Mouse (Mus musculus) lung, postnatal 0 days (tissue): ENCODE results near the gene Tnr. TPM values are rescaled to one million over a fixed set of nuclear protein-coding genes. Genes with fewer than 3 reads are reported as not detected.
"Not testable (repeated sequence)": the region's sequence is repeated elsewhere in the genome, so short reads cannot be mapped to it uniquely, and the experiment has no call there.

Experiments used
- ATAC-seq: fragments of 200-750 bp; cut with Nextera tagmentation; 2 replicates; pipeline ENCODE4 v1.8.0; 2017; ENCODE audit warnings: moderate library complexity
- DNase-seq: peaks from one replicate; pipeline ENCODE4 v3.0.0-alpha.2; 2016; ENCODE audit warnings: low spot score
- H3K27ac ChIP-seq: fragments of 300-500 bp; sonication (generic); 2 replicates; pipeline ENCODE4 v1.5.1; 2014; ENCODE audit warnings: antibody characterized with exemption, mild to moderate bottlenecking, low read length, mixed read lengths
- H3K27me3 ChIP-seq: fragments of 300-500 bp; sonication (generic); replicated peaks from 2 replicates; pipeline ENCODE4 v1.6.1; 2014; ENCODE audit warnings: low read length, mixed read lengths; ENCODE audit not compliant: insufficient read depth
- H3K36me3 ChIP-seq: fragments of 300-500 bp; sonication (generic); 2 replicates; pipeline ENCODE4 v1.6.1; 2014; ENCODE audit warnings: low read length, mixed read lengths; ENCODE audit not compliant: insufficient read depth
- H3K4me1 ChIP-seq: fragments of 300-500 bp; sonication (generic); 2 replicates; pipeline ENCODE4 v1.6.1; 2014; ENCODE audit warnings: antibody characterized with exemption, low read depth, low read length, mixed read lengths; ENCODE audit not compliant: insufficient read depth
- H3K4me2 ChIP-seq: fragments of 300-500 bp; sonication (generic); replicated peaks from 2 replicates; pipeline ENCODE4 v1.6.1; 2014; ENCODE audit warnings: low read depth, mild to moderate bottlenecking, low read length, moderate library complexity, mixed read lengths
- H3K4me3 ChIP-seq: fragments of 300-500 bp; sonication (generic); 2 replicates; pipeline ENCODE4 v1.5.1; 2014; ENCODE audit warnings: low read depth, low read length
- H3K9ac ChIP-seq: fragments of 300-500 bp; sonication (generic); replicated peaks from 2 replicates; pipeline ENCODE4 v1.6.1; 2014; ENCODE audit warnings: low read depth, mild to moderate bottlenecking
- H3K9me3 ChIP-seq: fragments of 300-500 bp; sonication (generic); 2 replicates; pipeline ENCODE4 v1.6.1; 2016; ENCODE audit warnings: low read length, mixed read lengths
- CTCF ChIP-seq: IDR thresholded peaks from 2 replicates; pipeline ENCODE4 v1.5.1; 2016; ENCODE audit warnings: antibody characterized with exemption, mild to moderate bottlenecking
- EP300 ChIP-seq: IDR thresholded peaks from 2 replicates; pipeline ENCODE4 v1.6.1; 2016; ENCODE audit warnings: antibody characterized with exemption, mild to moderate bottlenecking, control low read depth
- WGBS: fragments of 180-500 bp; shearing (Covaris S2); extraction: QIAGEN DNeasy Blood & Tissue Kit; methylation state at CpG from one replicate; pipeline ENCODE4 v1.1.7; 2014; 5-methylcytosine and 5-hydroxymethylcytosine counted together
- polyA plus RNA-seq: library from polyadenylated mRNA; unstranded; fragments of >200 nt; fragmentation: Nextera tagmentation; extraction: Ambion mirVana; gene quantifications from 2 replicates; pipeline ENCODE4 v1.2.1, GENCODE M21; 2015

Gene Tnr
- polyA plus RNA-seq, 1 experiment from 2014 or later: not detected

- Histone ChIP-seq H3K9me3 (no peaks in the 10 kb centered on the region), H3K4me1 (no peaks in the 10 kb centered on the region), H3K36me3 (no peaks in the 10 kb centered on the region), H3K4me2 (no peak overlapping the region), H3K27ac (no peak overlapping the region), H3K4me3 (no peak overlapping the region), H3K9ac (no peak overlapping the region), H3K27me3 (no peaks in the 10 kb centered on the region)
- TF ChIP-seq CTCF (no peak), EP300 (no peak)
- DNase-seq: no peak
- ATAC-seq: no peak
- WGBS: 87% methylated on average over 3 of the region's 3 CpGs
Measured at GRCm38 (mm10) chr1:159939335-159939734, 415.8 kb downstream of the Tnr start.

DNA sequence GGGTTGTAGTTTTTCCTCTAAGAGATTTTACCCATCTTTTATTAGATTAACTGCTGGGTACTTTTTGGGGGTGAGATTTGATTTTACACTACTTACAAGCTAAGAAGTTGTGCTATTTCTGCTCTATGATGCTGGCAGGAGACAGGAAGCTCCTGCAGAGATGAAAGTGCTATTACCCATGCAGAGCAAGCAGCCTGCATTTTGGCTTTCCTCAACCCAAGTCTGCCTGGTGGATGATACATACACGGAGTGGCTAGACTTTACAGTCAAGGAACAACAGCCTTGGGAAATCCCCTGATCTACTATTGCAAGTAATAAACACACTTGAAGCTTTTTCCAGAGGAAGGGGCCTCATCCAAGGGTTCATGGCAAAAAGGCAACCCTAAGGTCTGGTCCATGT lies 430.0 kb downstream of the Tnr start:
- H3K4me2 ChIP-seq: no peak overlapping the region
- no peaks in the 10 kb centered on the region for H3K4me1 ChIP-seq
- H3K9me3 ChIP-seq: no peaks in the 10 kb centered on the region
- TF ChIP-seq CTCF (no peak), EP300 (no peak)
- no peak for DNase-seq
- 35% methylated on average over 1 of the region's 1 CpGs for WGBS
- no peak for ATAC-seq
- no peaks in the 10 kb centered on the region for H3K36me3 ChIP-seq
- no peak overlapping the region for H3K9ac ChIP-seq
- no peaks in the 10 kb centered on the region for H3K27me3 ChIP-seq
- no peak overlapping the region for H3K27ac ChIP-seq
- H3K4me3 ChIP-seq: no peak overlapping the region

DNA sequence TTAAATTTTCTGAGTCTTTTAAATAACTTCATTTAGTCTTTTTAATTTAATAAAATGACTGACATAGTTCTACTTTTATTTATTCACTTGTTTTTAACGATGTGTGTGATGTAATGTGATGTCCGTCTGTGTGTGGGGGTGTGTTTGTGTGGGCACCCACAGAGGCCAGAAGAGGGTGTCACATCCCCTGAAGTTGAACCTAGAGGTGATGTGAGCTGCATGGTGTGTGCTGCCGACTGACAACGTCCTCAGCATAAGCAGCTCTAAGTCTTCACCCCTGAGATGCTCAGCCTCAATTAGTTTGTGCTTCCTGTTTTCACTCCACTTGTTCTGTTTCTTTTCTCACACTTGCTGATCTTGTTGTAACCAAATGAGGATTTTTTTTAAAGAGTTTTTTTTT lies 439.8 kb downstream of the Tnr start:
- Histone ChIP-seq H3K9me3 (no peaks in the 10 kb centered on the region), H3K4me1 (no peaks in the 10 kb centered on the region), H3K4me2 (no peak overlapping the region), H3K36me3 (no peaks in the 10 kb centered on the region), H3K27me3 (no peaks in the 10 kb centered on the region), H3K4me3 (no peak overlapping the region), H3K9ac (no peak overlapping the region), H3K27ac (no peak overlapping the region)
- no peak for TF ChIP-seq CTCF
- no peak for TF ChIP-seq EP300
- DNase-seq (no peak), ATAC-seq (no peak)
- 70% methylated on average over 4 of the region's 4 CpGs for WGBS

GRCm38 (mm10) chr1:159966286-159966685 lies 442.7 kb downstream of the Tnr start:
- not testable (repeated sequence) for H3K27me3 ChIP-seq, H3K4me3 ChIP-seq, H3K9me3 ChIP-seq, H3K27ac ChIP-seq, H3K9ac ChIP-seq, DNase-seq, H3K4me2 ChIP-seq, ATAC-seq, H3K4me1 ChIP-seq, H3K36me3 ChIP-seq

- Histone ChIP-seq H3K36me3 (no peaks in the 10 kb centered on the region), H3K4me2 (no peak overlapping the region), H3K9me3 (no peaks in the 10 kb centered on the region), H3K4me1 (no peaks in the 10 kb centered on the region), H3K27ac (no peak overlapping the region), H3K4me3 (no peak overlapping the region), H3K27me3 (no peaks in the 10 kb centered on the region), H3K9ac (no peak overlapping the region)
- ATAC-seq (no peak), DNase-seq (no peak)
- TF ChIP-seq CTCF (no peak), EP300 (no peak)
Measured at GRCm38 (mm10) chr1:159968395-159968794, 444.8 kb downstream of the Tnr start.

DNA sequence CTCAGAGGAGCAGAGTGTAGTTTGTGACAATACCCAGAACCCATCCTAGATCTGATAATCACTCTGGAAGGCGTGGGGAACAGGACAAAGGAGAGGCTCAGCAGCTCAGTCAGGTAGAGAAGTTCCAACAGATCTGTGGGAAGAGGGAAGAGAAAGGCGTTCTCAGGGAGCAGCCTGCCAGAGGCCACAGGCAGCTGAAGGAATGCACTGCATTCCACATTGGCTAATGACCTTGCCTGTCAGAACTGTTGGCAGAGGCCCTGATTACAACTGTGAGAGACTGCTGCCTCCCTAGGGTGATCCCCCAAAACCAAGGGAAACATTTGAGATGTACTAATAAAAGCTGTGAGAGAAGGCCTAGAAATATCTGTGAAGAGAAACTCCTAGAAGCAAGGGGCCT lies 454.2 kb downstream of the Tnr start:
- no peak for ATAC-seq
- no peak overlapping the region for H3K4me3 ChIP-seq
- DNase-seq: no peak
- H3K4me1 ChIP-seq: no peaks in the 10 kb centered on the region
- WGBS: 29% methylated on average over 2 of the region's 2 CpGs
- H3K9ac ChIP-seq: no peak overlapping the region
- H3K4me2 ChIP-seq: no peak overlapping the region
- H3K9me3 ChIP-seq: no peaks in the 10 kb centered on the region
- H3K36me3 ChIP-seq: no peaks in the 10 kb centered on the region
- TF ChIP-seq CTCF (no peak), EP300 (no peak)
- no peak overlapping the region for H3K27ac ChIP-seq
- H3K27me3 ChIP-seq: no peaks in the 10 kb centered on the region

DNA sequence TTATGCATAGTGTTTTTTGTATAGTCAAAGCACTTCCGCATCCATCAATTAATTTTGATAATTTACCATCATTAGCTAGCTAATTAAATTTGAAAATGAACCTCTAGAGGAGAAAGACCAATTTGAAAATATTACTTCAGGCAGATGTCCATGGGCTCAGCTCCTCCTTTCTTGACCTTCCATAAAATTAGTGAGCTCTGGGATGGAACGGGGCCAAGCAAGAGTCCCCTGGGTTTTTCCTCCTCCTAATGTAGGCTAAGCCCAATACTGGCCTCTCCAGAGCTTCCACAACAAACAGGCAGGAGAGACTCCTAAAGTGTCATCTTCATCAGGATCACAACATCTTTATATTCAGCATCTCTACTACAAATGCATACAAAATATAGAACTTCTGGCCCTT lies 455.5 kb downstream of the Tnr start:
- no peak overlapping the region for H3K4me2 ChIP-seq
- ATAC-seq (no peak), DNase-seq (no peak)
- no peak overlapping the region for H3K9ac ChIP-seq
- H3K9me3 ChIP-seq: no peaks in the 10 kb centered on the region
- H3K27me3 ChIP-seq: no peaks in the 10 kb centered on the region
- WGBS: 92% methylated on average over 2 of the region's 2 CpGs
- no peaks in the 10 kb centered on the region for H3K36me3 ChIP-seq
- H3K27ac ChIP-seq: no peak overlapping the region
- H3K4me1 ChIP-seq: no peaks in the 10 kb centered on the region
- H3K4me3 ChIP-seq: no peak overlapping the region
- no peak for TF ChIP-seq CTCF
- no peak for TF ChIP-seq EP300
